Mouse (Mus musculus) thymus, postnatal 36 days (tissue): ENCODE measurements at regions not wholly inside any gene's neighbourhood (a gene's known extent, or its start where the extent isn't known, plus 50 kb on each side); places are given as distances from the start of the nearest gene placed in this dataset.

Experiments
- DNase-seq, 2 experiments: peaks; one replicate each; pipeline ENCODE4 v3.0.0; 2022; ENCODE audit warnings: mixed read lengths in 2 of 2

DNA sequence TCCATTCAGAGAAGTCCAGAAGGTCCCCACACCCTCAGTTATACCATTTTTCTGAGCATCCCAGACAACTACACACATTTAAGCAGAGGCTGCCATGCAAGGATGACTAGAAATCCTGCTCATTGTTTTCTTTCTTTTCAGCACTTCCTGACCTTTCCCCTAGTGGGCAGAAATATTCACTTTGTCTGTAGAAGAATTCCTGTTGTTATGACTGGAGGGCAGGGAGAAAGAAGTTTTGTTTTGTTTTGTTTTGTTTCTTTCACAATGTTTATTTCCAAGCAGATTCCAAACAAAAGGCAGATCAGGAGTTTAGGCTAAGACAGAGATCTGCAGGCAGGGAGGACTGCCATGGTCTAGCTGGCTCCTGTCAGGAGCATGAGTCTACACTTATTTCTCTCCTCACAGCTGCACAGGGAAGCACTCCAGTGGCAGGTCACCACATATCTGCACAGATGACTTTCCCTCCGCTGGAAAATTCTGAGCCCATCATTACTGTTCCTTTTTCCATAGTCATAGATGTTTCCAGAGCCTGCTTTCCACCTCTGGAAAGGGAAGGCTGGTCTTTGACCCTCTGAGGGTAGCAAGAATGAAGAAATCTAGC is 182.5 kb upstream of the Dyrk2 start:
- no peak for DNase-seq

GRCm38 (mm10) chr10:119051598-119051997 is 181.6 kb upstream of the Dyrk2 start:
- DNase-seq, result no peak

GRCm38 (mm10) chr10:119050017-119050685 is 180.1 kb upstream of the Dyrk2 start:
- DNase-seq, result peak; percentile 49 to 51

- DNase-seq, result no peak
These were observed 178.8 kb upstream of the Dyrk2 start for GRCm38 (mm10) chr10:119048643-119049420.

DNA sequence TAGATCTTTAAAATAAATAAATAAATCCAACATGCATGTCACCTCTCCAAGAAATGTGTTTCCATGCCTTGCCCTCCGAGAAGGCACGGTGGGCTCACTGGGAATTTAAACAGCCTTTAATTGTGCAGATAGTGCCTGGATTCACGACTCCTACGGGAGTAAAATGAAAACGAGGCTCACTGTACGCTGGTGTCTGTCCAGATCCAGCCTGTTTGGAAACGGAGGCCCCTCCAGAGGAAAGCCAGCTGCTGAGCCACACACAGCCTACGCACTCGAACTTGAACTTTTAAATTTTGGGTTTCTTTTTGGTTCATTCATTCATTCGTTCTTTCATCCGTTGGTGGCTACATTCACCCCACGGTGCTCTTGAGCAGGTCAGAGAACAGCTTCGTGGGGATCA is 175.1 kb upstream of the Dyrk2 start:
- no peak for DNase-seq

DNA sequence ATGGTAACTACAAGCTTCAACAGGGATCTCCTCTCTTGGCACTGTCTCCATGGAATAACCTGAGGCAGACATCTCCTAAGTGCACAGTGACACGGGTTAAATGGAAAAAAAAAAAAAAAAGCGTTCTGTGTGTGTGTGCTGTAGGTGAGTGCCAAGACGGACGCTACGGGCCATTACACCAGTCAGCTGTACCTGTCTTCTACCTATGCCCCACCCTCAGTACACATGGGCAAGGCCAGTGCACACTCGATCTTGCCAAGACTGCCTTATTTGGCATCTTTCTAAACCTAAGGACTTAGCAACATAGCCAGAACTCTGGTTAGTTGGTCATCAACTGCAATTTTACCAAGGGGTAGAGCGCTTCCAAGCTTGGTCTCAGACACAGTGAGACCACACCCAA is 173.1 kb upstream of the Dyrk2 start:
- no peak for DNase-seq

DNA sequence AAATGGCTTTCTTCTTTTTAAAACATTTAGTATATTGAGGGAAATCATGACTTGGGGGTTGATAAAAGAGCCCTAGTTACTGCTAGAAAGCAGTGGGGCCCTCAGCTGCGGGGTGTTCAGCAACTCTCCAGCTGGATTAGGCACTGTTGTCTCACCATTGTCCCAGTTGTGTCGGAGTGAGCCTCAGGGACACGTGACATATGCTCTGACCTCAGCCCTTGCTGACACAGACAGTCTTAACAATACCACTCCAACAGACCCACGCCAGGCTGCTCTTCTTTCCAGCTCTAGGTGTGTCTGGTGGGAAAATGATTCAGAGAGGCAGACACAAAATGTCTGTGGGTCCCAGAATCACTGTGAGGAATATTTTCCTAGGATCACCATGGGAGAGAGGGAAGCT is 170.2 kb upstream of the Dyrk2 start:
- DNase-seq, result no peak

DNA sequence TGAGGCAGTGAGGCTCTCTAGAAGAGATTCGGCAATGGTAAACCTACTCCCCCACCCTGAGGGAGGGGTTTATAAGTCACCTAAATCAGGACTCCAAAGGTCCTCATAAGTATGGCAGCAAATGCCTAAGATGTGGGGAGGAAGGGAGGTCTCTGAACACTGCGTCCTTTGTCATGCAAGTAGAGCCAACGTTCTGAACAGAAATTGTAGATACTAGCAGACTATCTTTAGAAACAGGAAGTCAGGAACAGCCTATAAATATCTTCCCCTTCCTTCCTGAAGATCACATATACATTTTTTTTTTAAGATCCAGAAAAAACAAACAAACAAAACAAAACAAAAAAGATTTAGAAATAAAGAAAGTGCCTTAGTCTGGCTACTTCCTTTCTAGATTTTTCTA is 169.7 kb upstream of the Dyrk2 start:
- no peak for DNase-seq

- peak; percentile 44 to 72 for DNase-seq
These were observed 169.0 kb upstream of the Dyrk2 start for GRCm38 (mm10) chr10:119038991-119039390.

- no peak for DNase-seq
These were observed 167.8 kb upstream of the Dyrk2 start for GRCm38 (mm10) chr10:119037781-119038180.

DNA sequence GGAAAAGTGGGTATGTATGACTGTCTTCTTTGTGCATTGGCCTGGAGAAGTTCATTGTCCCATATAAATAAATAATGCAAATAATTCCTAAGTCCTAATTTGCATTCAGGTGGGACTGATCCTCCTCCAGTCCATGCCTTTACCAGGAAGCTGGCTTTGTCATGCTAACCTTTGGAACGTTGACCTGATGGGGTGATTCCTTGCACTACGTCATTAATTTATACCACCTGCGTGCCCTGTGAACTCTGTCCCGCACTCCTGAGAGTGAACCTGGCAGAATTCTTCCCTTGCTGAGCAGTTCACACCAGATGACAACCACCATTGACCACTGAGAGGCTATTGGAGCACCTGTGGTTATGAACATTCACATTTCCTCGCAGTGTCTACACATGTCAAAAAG is 165.9 kb upstream of the Dyrk2 start:
- no peak for DNase-seq

- no peak for DNase-seq
These were observed 164.4 kb upstream of the Dyrk2 start for GRCm38 (mm10) chr10:119034396-119034795.

DNA sequence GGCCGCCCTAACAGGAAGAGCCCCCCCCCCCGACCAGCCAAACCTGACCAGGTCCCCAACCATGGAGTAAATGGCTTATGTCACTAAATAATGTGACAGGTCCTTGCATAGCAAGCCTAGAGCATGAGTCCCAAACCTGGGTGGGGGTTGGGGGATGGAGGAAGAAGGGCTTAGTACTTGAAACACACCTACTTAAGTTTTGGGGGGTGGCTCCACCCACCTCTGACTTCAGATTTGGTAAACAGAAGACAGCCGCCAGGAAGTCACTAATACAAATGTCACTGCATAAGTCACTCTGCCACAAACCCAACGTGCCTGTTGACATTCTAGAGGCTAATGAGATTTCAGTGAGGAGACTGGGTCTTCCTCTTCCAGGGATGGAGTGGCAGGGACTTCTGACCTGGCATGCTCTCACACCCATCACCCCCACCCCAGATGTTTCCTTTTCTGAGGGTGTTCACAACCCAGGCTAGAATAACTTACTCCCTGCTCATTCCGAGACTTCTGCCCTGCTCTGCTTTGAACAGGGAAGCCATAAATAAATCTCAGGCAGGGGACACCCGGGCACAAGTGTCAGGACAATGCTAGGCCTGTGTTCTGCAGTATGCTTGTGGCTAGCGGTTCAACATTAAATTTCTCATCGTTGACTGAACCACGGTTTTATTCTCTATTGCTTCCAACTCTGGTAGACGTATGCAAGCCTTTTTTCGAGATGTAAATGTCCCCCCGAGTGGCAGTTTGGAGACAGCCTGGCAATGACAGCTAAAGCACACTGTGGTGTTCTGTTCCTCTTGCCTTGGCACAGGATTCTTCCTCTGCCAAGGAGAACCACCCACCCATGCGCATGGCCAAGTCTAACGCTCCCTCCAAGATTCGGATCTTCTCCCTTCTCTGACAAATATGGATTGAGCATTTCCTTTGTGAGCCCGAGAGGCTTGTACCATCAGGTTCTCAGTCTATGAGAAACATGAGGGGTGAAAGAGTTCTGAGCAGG is 161.6 kb upstream of the Dyrk2 start:
- DNase-seq, result peak in 1 of 2 experiments; percentile 57

DNA sequence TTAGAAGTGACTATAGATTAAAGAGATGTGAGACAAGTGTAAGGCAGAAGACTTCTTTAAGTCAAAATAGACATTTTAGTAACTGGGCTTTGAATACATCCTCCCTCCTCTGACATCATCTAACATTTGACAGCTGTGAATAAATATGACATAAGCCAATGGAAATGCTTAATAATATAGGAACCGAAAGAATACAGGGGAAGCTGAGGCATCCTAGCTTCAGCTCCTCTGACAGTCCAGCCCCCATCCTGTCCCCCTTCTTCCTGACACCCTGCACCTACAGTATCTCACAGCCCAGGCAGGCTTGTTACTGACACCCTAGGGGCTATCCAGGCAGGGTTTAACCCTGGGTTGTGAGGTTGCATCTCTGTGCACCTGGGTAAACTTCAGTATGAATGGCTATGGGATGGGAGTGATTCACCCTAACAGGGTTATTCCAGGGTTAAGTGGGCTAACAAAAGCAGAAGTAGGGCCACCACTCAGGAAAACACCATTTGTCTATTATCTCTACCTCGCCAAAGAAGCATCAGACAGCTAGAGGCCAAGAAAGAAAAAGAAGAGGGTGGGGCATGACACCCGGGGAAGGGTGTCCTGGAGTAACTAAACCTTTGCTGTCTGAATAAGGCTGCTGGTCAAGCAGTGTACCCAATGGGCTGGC is 158.6 kb upstream of the Dyrk2 start:
- no peak for DNase-seq

DNA sequence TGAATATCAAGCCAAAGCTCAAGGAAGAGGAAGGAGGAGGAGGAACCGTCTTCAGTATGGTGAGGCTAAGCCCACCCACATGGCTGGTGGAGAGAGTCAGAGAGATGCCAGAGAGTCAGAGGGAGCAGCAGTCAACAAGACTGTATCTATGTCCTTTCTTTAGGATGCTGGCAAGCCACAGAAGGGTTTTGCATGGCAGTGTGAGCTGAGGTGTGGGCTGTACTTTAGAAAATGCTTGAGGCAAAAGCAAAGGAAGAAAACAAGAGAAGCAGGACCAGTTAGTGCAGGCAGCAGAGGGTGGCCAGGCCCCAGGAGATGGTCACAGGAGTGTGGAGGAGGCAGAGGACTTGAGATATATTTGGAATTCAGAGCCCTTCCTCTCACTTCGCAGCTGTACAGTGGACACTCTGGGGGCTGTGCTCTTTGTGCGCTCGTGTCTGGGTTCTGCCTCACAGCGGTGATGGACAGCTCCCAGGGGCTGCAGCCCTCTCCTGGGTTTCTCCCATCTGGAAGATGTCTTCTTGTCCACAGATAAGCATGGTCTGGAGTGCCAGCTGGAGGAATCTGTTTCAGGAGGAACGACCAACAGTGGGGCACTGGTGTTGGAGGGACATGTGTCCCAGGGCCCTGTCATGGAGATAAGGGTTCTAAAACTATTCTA is 157.4 kb upstream of the Dyrk2 start:
- no peak for DNase-seq

DNA sequence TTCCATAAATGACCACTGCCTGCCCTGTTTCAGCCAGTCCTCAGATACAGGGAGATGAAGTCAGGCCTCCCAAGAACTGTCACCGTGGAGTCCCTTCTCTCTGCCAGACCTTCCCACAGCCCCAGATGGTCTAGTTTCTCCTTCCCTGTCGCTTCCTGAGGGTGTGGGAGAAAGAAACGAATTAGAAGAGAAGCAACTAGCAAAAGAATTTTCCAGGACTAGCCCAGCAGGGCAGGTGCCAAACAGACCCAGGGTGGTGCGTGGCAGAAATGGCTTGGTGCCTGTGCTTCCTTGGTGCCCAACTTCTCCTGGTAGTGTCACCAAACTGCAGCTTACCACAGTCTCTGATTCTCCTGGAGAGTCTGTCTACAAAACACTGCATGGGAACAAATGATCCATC is 156.3 kb upstream of the Dyrk2 start:
- DNase-seq, result no peak

GRCm38 (mm10) chr10:119024425-119024824 is 154.4 kb upstream of the Dyrk2 start:
- no peak for DNase-seq

DNA sequence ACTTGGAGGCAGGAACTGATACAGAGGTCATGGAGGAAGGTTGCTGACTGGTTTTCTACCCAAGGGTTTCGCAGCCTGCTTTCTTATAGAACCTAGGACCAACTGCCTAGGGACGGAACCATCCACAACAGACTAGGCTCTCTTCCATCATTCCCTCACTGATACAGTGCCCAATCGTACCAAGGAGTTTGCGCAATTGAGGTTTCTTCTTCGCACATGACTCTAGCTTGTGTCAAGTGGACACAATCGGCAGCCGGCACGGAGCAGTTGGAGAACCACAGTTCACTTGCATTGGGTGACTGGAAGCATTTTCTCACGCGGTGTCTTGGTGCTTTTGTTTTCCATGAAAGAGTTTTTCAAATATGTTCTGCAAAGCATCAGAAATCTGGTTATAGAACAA is 149.1 kb upstream of the Dyrk2 start:
- no peak for DNase-seq

DNA sequence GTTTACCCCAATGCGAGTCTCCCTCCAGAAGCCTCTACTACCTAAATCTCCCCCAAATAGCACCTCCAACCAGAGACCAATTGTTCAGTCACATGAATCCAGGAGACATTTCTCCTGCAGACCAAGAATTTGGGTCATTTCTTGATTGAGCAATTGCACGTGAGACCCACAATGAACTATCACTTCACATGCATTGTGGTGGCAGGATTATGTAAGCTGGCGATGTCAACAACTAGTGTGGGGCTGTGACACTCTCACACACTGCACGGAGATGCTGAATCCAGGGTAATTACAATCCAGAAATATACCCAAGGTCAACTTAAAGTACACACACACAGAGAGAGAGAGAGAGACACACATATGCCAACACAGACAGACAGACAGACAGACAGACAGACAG is 148.5 kb upstream of the Dyrk2 start:
- DNase-seq, result no peak

DNA sequence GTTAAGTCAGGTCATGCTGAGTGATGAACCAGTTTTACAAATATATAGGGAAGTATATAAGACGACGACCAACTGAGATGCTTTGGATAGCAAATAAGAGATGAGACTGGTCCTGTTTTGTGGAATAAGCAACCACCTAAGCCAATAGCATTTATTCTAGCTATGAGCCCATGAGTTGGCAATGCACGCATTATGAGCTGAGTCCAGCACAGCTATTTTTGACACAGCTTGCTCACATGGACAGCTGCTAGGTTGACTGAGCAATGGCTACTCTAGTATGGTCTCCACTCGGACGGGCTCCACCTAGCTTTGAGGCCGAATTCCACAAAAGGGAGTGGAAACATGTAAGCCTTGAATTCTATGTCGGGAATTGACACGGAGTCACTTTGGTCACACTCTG is 146.1 kb upstream of the Dyrk2 start:
- no peak for DNase-seq

DNA sequence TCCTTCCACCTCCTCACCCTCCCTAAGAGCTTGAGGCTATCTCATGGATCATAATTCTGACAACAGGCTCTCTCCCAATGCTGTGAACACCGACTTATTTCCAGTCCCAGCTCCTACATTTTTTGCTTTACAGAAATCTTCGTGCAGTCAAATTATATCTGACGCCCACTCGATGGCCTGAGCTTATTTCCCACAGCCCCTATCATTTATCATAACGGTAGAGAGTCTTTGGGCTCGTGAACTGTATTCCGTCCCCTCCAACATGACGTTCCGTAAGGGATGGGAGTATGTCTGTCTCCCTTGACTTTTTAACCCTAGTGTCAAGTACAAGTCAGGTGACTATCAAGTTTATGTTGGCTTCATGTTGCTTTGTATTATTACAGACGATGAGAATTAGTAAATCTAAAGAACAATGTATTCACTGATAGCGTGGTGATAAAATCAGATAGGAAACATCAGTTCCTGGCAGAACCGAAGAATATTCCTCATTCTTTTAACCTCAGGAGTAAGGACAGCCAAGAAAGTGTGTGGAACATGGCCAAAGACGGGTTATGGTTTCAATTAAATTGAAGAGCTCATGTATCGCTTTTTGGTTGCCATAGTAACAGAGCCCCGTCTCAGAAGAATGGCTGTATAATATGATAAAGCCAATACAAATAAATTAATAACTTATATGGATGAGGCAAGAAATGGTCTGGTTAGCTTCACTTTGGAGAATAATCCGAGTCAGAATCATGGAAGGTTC is 145.5 kb upstream of the Dyrk2 start:
- DNase-seq, result no peak
